Mouse (Mus musculus) lung, postnatal 4 days (tissue): Measurements from ENCODE around the gene Olfr918.
A peak's percentile ranks its signal among the peaks of the same experiment; 100 is the strongest.

Experiments
- DNase-seq, 2 experiments: peaks; one replicate each; pipeline ENCODE4 v3.0.0; 2021

The Olfr918 gene

DNA sequence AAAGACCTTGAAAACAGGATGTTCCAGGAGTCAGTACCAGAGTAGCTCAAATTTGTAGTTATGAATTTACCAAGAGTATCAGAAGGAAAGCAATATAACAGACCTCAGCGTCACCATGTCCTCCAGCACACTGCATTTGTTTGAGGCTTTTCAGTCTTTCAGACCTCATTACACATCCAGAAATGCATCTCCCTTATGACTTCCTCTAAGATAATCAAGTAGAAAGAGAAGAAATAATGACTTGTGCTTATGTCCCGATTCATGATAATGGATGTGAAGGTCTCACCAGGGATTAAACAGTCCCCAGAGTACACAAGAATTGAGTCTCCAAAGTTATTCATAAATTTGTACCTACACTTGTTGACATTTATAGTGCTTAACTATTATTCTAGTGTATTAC lies at the start of gene Olfr918:
TSS of gene Olfr918 (minus strand) at position 101 of the 400 bp plus-strand sequence.
- no peak for DNase-seq

DNA sequence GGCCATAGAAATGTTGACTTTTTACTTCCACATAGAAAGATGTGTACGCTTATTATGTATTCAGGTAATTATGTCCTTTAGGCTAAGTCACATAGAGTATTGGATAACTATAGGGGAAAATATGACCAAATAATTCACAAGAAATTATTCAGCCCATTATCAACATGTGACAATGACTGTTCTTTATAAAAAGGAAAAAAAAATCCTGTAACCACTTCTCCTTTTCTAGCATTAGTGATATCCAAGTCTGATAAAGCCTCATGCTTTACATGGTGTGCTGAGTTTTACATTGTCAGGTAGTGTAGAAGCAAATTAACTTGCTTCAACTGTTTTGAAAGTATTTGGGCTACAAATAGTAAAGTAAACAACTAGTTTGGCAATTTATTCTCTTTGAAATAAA lies 49.6 kb upstream of the Olfr918 start:
- DNase-seq, result no peak

DNA sequence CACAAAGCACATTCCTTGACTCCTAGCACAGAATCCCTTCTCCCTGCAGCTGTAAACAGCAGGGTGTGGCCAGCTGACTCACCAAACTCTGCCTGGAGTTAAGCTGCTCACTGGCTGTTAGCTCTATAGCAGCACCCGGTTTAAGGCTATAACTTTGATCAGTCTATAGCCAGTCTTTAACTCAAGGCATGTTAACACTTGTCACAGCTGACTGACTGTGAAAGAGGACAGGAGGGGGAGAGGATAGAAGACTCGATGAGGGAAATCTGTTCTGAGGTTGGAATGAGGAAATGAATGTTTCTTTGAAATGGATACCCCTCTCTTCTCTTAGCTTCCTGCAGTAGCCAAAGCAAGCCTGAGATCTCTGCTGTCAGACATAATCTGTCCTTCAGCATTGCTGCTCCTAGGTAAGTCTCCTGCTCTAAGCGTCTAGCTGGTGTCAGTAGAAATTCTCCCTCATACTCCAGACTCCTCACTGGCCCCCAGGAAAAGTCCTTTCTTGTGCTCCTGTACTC lies 44.6 kb upstream of the Olfr918 start:
- peak in 1 of 2 experiments; percentile 6 for DNase-seq

DNA sequence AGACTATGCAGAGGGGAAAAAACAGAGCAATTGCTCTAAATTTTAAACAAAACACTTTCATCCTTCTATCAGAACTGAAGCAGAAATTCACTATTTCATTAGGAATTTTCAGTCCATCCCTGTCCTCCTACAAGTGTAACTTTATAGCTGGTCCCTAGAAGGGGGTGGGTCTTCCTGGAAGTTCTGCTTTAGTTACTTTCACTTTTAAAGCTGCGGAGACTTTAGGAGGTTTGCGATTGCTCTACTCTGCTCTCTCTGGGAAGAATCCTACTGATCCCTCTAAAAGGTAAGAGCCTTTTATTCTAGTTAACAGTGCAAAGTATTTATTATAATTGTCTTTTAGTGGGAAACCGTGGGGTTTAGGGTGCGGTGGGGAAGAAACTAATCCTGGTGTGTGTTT lies 43.7 kb upstream of the Olfr918 start, which contains the start of gene Vwa5a:
TSS of gene Vwa5a (plus strand) at position 167 of the 400 bp plus-strand sequence.
- peak in 1 of 2 experiments; percentile 10 for DNase-seq

DNA sequence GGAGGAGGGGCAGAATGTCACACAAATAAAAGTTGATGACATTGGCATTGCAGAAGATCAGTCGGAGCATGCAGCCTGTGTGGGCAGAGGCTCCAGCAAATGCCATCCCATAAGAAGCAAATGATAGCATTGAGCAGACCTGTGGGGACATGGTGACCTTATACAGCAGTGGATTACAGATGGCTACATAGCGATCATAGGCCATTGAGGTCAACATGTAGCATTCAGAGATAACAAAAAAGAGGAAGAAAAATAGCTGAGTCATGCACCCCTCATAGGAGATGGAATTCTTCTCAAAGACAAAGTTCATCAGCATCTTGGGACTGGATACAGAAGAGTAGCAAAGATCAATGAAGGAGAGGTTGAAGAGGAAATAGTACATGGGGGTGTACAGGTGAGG lies 1.5 kb downstream of the Olfr918 start:
- DNase-seq, result no peak

DNA sequence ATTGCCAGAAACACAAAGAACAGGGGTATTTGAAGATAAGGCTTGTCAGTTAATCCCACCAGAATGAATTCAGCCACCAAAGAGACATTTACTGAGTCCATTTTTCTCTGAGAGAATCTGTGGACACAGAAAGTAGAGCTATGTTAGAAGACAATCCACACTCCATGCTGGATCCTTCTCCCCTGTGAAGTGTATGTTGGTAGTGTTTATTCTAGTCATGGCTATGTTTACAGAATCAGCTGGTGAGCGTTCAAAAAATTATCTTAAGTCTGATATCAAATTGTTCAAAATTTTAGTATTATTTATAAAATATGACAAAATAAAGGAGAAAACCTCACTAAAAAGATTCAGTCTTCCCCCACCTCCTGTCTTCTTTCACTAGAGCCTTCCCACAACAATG lies 8.7 kb downstream of the Olfr918 start, which contains the start of gene Olfr917:
TSS of gene Olfr917 (minus strand) at position 101 of the 400 bp plus-strand sequence.
- DNase-seq, result no peak

DNA sequence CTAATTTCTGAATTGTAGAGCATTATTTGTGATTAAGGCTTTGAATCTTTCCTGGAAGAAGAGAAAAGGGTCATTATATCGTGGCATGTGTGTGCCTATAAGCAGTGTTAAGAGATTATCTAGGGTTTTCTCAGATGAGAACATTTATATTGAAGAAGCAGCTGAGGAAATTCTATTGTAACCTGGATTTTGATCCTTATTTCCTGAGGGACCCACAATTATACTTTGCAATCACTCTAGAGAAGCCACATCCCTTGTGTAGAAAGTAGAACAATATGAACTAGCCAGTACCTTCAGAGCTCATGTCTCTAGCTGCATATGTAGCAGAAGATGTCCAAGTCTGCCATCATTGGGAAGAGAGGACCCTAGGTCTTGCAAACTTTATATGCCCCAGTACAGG lies 14.6 kb downstream of the Olfr918 start, which contains the start of gene Olfr916:
TSS of gene Olfr916 (minus strand) at position 101 of the 400 bp plus-strand sequence.
- DNase-seq, result no peak

DNA sequence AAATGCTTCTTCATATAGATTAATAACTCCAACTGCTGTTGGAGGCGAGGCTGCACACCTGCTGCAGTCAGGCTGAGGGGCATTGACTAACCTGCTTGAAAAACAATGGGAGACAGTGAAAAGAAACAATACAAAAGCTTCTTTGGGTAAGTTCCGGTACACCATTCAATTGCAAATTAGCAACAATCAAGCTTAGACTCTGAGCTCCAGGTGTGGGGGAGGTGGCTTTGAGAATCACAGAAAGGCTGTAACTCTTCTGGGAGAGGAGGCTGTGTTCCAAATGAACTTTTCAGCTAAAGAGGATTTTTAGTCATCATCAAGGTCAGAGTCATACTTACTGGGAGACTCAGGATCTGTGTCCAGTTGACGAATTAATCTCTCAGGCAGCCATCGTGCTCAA lies 42.0 kb downstream of the Olfr918 start:
- no peak for DNase-seq
